Mouse (Mus musculus): Measurements from ENCODE around the gene Pard3b. TPM values are rescaled to one million over a fixed set of nuclear protein-coding genes. Genes with fewer than 3 reads are reported as not detected.

Gene Pard3b
- polyA plus RNA-seq, 1 experiment from 2014 or later: 11.4 TPM

GRCm38 (mm10) chr1:62053167-62053638 lies 414.6 kb downstream of the Pard3b start:
- Histone ChIP-seq H3K9me3 (no peaks in the 10 kb centered on the region; the same call in 1 of the 2 replicates), H3K4me1 (replicated peaks) (peaks cover 11% of the 10 kb centered on the region), H3K36me3 (no peaks in the 10 kb centered on the region), H3K4me2 (0 out of 2 replicates have a peak overlapping the region, but pooled peaks have one; percentile 2), H3K27ac (peak overlapping the region; percentile 49), H3K27me3 (no peaks in the 10 kb centered on the region), H3K9ac (no peak overlapping the region), H3K4me3 (no peak overlapping the region)
- 31% methylated on average over 7 of the region's 7 CpGs for WGBS
- ATAC-seq (ENCODE audit: low FRiP score): peak; percentile 68

DNA sequence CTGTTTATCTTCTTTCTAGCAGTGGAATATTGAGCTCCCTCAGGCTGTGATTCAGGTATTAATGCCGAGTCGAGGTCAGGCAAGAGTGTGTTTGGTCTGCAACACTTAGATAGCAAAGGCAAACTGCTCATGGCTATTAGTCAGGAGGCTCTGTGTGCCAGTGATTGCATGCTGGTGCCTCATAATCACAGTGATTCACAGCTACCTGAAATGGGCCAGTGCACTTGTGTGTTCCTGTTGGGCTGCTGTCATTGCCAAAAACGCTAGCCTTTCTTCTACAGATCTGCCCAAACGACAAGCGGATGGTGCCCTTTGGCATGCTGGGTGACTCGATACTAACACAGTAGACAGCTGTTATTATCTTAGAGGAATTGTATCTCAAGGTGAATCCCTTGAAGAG lies 416.7 kb downstream of the Pard3b start:
- 78% methylated on average over 6 of the region's 6 CpGs for whole genome bisulfite sequencing

DNA sequence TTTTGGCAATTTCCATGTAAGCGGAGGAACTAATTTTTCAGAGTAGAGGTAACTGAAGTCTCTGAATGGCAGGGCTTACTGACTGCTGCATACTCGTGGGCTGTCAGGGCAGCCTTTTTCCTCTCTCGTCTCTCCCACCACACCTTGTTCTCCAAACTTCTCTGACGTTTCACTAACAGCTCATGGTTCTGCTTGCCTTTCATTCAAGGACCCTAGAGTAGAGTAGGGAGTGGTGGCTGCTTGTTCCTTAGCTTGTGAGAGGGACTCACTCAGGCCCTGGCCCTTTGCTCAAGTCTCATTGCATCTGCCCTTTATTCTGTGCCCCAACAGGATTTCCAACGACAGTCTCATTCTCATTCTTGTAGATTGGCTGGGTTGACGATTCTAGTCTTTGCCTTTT lies 432.0 kb downstream of the Pard3b start:
- no peak overlapping the region for H3K4me2 ChIP-seq
- no peak overlapping the region for H3K27ac ChIP-seq
- no peaks in the 10 kb centered on the region for H3K27me3 ChIP-seq
- H3K36me3 ChIP-seq: peaks cover 8% of the 10 kb centered on the region; the same call in 1 of the 2 replicates
- WGBS: 78% methylated on average over 6 of the region's 6 CpGs
- no peak for ATAC-seq (ENCODE audit: low FRiP score)
- no peak overlapping the region for H3K9ac ChIP-seq
- no peak overlapping the region for H3K4me3 ChIP-seq
- no peaks in the 10 kb centered on the region for H3K4me1 ChIP-seq (replicated peaks)
- peaks cover 14% of the 10 kb centered on the region; the same call in 1 of the 2 replicates for H3K9me3 ChIP-seq

More for the DNA sequence above, 416.7 kb downstream of the Pard3b start:
- Histone ChIP-seq H3K4me1 (replicated peaks) (peaks cover 11% of the 10 kb centered on the region), H3K27ac (0 out of 2 replicates have a peak overlapping the region, but pooled peaks have one; percentile 35), H3K4me3 (no peak overlapping the region), H3K9me3 (no peaks in the 10 kb centered on the region; the same call in 1 of the 2 replicates), H3K36me3 (no peaks in the 10 kb centered on the region), H3K4me2 (no peak overlapping the region), H3K9ac (no peak overlapping the region), H3K27me3 (no peaks in the 10 kb centered on the region)
- no peak for ATAC-seq (ENCODE audit: low FRiP score)

GRCm38 (mm10) chr1:62071139-62071538 lies 432.5 kb downstream of the Pard3b start:
- Histone ChIP-seq H3K4me1 (replicated peaks) (no peaks in the 10 kb centered on the region), H3K27me3 (no peaks in the 10 kb centered on the region), H3K9ac (no peak overlapping the region), H3K27ac (no peak overlapping the region), H3K36me3 (peaks cover 8% of the 10 kb centered on the region; the same call in 1 of the 2 replicates), H3K4me3 (no peak overlapping the region), H3K4me2 (no peak overlapping the region), H3K9me3 (peaks cover 14% of the 10 kb centered on the region; the same call in 1 of the 2 replicates)
- no peak for ATAC-seq (ENCODE audit: low FRiP score)
- WGBS: 87% methylated on average over 7 of the region's 7 CpGs

DNA sequence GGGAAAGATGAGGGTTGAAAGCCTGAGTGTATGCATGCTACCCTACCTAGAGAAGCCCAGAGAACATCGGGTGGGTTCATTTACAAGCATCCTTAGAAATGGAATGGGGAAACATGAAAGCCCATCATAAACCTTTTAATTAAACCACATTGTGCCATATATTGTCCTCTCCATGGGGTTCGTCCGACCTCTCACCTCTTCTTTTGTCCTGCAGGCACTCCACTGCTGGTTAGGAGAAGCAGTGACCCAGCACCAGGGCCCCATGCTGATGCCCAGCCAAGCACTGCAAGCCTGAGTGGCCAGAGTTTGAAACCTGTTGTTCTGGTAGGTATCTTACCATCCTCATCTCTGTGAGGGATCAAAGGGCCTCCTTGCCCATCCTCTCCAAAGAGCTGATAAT lies 437.5 kb downstream of the Pard3b start:
- no peaks in the 10 kb centered on the region for H3K4me1 ChIP-seq (replicated peaks)
- no peaks in the 10 kb centered on the region for H3K36me3 ChIP-seq
- no peak overlapping the region for H3K4me3 ChIP-seq
- no peak overlapping the region for H3K27ac ChIP-seq
- ATAC-seq (ENCODE audit: low FRiP score): no peak
- H3K4me2 ChIP-seq: no peak overlapping the region
- H3K27me3 ChIP-seq: no peaks in the 10 kb centered on the region
- no peaks in the 10 kb centered on the region for H3K9me3 ChIP-seq
- 48% methylated on average over 3 of the region's 3 CpGs for WGBS
- H3K9ac ChIP-seq: no peak overlapping the region

DNA sequence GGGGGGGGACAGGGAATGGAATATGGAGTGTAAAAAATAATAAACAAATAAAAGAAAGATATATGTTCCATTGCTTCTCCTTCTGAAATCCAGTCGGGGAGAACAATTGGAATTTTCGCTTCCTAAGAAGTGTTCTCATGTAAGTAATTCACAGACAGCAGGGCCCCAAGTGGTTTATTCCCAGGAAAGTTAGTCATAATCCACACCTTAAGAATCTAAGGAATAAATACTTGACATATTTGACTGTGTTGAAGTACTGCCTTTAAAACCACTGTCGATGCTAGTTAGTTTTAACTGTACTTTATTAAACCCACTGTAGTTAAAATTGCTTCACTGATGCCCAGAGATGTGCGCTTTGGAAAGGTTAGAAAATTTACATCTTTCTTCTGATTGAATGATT lies 442.5 kb downstream of the Pard3b start:
- H3K4me2 ChIP-seq: no peak overlapping the region
- H3K36me3 ChIP-seq: no peaks in the 10 kb centered on the region
- H3K27me3 ChIP-seq: no peaks in the 10 kb centered on the region
- no peaks in the 10 kb centered on the region for H3K4me1 ChIP-seq (replicated peaks)
- WGBS: 91% methylated on average over 4 of the region's 4 CpGs
- no peak for ATAC-seq (ENCODE audit: low FRiP score)
- no peak overlapping the region for H3K9ac ChIP-seq
- no peaks in the 10 kb centered on the region for H3K9me3 ChIP-seq
- H3K4me3 ChIP-seq: no peak overlapping the region
- no peak overlapping the region for H3K27ac ChIP-seq

DNA sequence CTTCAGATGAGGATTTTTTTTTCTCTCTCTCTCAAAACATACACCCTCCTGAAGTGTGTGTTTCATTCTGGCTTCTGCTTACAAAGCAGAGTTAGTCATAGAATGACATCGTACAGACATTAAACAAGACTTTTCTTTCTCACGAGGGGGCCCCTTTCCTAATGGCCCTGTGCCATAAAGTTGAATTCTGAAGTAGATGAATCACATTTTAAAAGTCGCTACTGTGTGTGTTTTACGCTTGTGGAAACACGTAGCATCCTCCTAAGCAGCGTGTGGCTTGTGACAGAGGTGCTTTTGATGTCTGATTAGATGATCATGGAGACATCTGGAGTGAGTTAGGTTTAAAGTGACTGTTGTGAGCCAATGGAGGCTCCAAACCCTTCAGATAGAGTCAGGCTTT lies 447.4 kb downstream of the Pard3b start:
- Histone ChIP-seq H3K27me3 (no peaks in the 10 kb centered on the region), H3K27ac (no peak overlapping the region), H3K4me3 (no peak overlapping the region), H3K9ac (no peak overlapping the region), H3K4me1 (replicated peaks) (peaks cover 6% of the 10 kb centered on the region; the same call in 1 of the 2 replicates), H3K36me3 (no peaks in the 10 kb centered on the region), H3K9me3 (no peaks in the 10 kb centered on the region), H3K4me2 (no peak overlapping the region)
- no peak for ATAC-seq (ENCODE audit: low FRiP score)
- 48% methylated on average over 6 of the region's 6 CpGs for WGBS

DNA sequence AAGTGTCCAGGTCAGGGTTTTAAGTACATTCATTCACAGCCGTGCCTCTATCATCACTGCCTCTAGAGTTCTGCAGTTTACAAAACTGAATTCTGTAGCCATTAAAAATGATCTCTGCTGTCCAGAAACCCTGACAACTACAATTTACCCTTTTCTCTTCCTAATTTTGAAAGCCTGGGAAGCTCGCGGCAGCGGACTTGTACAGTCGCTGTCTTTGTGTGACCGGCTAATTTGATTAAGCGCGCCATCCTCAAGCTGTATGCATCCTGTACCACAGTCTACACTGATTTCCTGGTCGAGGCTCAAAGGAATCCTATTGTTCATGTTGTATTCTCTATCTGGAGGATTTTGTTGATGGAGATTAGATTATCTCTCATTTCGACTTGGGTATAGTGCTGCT lies 448.8 kb downstream of the Pard3b start:
- no peak overlapping the region for H3K4me3 ChIP-seq
- peaks cover 6% of the 10 kb centered on the region; the same call in 1 of the 2 replicates for H3K4me1 ChIP-seq (replicated peaks)
- no peak overlapping the region for H3K9ac ChIP-seq
- no peaks in the 10 kb centered on the region for H3K27me3 ChIP-seq
- ATAC-seq (ENCODE audit: low FRiP score): no peak
- no peak overlapping the region for H3K27ac ChIP-seq
- 44% methylated on average over 10 of the region's 10 CpGs for WGBS
- no peaks in the 10 kb centered on the region for H3K9me3 ChIP-seq
- peak overlapping the region; percentile 31; the same call in 1 of the 2 replicates for H3K4me2 ChIP-seq
- H3K36me3 ChIP-seq: no peaks in the 10 kb centered on the region

GRCm38 (mm10) chr1:62094885-62095284 lies 456.3 kb downstream of the Pard3b start:
- Histone ChIP-seq H3K9me3 (no peaks in the 10 kb centered on the region), H3K27ac (no peak overlapping the region), H3K9ac (no peak overlapping the region), H3K27me3 (no peaks in the 10 kb centered on the region), H3K4me3 (no peak overlapping the region), H3K4me2 (no peak overlapping the region), H3K36me3 (no peaks in the 10 kb centered on the region), H3K4me1 (replicated peaks) (no peaks in the 10 kb centered on the region)
- 88% methylated on average over 7 of the region's 7 CpGs for WGBS
- ATAC-seq (ENCODE audit: low FRiP score): no peak

- 95% methylated on average over 1 of the region's 1 CpGs for WGBS
- H3K4me3 ChIP-seq: no peak overlapping the region
- H3K4me2 ChIP-seq: no peak overlapping the region
- H3K36me3 ChIP-seq: no peaks in the 10 kb centered on the region
- H3K4me1 ChIP-seq (replicated peaks): no peaks in the 10 kb centered on the region
- ATAC-seq (ENCODE audit: low FRiP score): no peak
- no peaks in the 10 kb centered on the region for H3K9me3 ChIP-seq
- H3K9ac ChIP-seq: no peak overlapping the region
- H3K27ac ChIP-seq: no peak overlapping the region
- no peaks in the 10 kb centered on the region for H3K27me3 ChIP-seq
These were observed 483.8 kb downstream of the Pard3b start for GRCm38 (mm10) chr1:62122426-62122825.

- no peaks in the 10 kb centered on the region for H3K4me1 ChIP-seq (replicated peaks)
- H3K27ac ChIP-seq: no peak overlapping the region
- no peak overlapping the region for H3K4me3 ChIP-seq
- H3K4me2 ChIP-seq: no peak overlapping the region
- H3K36me3 ChIP-seq: no peaks in the 10 kb centered on the region
- no peaks in the 10 kb centered on the region for H3K9me3 ChIP-seq
- H3K27me3 ChIP-seq: no peaks in the 10 kb centered on the region
- H3K9ac ChIP-seq: no peak overlapping the region
- WGBS: 85% methylated on average over 2 of the region's 2 CpGs
- ATAC-seq (ENCODE audit: low FRiP score): no peak
These were observed 490.6 kb downstream of the Pard3b start for GRCm38 (mm10) chr1:62129186-62129585.

- WGBS: 89% methylated on average over 4 of the region's 4 CpGs
- no peak overlapping the region for H3K4me2 ChIP-seq
- no peaks in the 10 kb centered on the region for H3K36me3 ChIP-seq
- H3K4me1 ChIP-seq (replicated peaks): no peaks in the 10 kb centered on the region
- no peaks in the 10 kb centered on the region for H3K27me3 ChIP-seq
- no peak overlapping the region for H3K27ac ChIP-seq
- no peak for ATAC-seq (ENCODE audit: low FRiP score)
- H3K9me3 ChIP-seq: no peaks in the 10 kb centered on the region
- H3K4me3 ChIP-seq: no peak overlapping the region
- no peak overlapping the region for H3K9ac ChIP-seq
These were observed 509.5 kb downstream of the Pard3b start for GRCm38 (mm10) chr1:62148134-62148533.

DNA sequence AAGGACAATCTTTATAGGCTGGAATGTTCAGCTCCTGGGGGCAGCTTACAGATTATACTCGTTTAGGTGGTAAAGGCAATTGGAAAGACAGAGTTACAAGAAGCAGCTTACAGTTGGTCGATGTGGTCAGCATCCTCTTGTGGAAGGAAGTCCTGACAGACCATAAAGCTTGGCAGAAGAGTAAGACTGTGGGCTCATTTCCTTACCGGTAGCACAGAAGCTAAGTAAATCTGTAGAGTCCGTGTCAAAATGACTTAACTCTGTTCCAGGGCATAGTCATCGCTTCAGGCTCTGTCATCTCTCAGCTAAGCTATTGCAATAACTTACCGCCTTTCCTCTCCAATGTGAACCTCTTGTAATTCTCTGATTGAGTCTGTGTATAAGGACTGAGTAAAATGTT lies 510.2 kb downstream of the Pard3b start:
- Histone ChIP-seq H3K9ac (no peak overlapping the region), H3K4me3 (no peak overlapping the region), H3K36me3 (no peaks in the 10 kb centered on the region), H3K27me3 (no peaks in the 10 kb centered on the region), H3K4me2 (no peak overlapping the region), H3K4me1 (replicated peaks) (no peaks in the 10 kb centered on the region), H3K9me3 (no peaks in the 10 kb centered on the region), H3K27ac (no peak overlapping the region)
- ATAC-seq (ENCODE audit: low FRiP score): no peak
- WGBS: 94% methylated on average over 6 of the region's 6 CpGs

Measured in hindbrain, embryonic 13.5 days (tissue).